Mouse (Mus musculus): ENCODE data around the gene Golga4. TPM values are rescaled to one million over a fixed set of nuclear protein-coding genes. Genes with fewer than 3 reads are reported as not detected.

Gene Golga4
- polyA plus RNA-seq, 1 experiment from 2014 or later, result 51.3 TPM

DNA sequence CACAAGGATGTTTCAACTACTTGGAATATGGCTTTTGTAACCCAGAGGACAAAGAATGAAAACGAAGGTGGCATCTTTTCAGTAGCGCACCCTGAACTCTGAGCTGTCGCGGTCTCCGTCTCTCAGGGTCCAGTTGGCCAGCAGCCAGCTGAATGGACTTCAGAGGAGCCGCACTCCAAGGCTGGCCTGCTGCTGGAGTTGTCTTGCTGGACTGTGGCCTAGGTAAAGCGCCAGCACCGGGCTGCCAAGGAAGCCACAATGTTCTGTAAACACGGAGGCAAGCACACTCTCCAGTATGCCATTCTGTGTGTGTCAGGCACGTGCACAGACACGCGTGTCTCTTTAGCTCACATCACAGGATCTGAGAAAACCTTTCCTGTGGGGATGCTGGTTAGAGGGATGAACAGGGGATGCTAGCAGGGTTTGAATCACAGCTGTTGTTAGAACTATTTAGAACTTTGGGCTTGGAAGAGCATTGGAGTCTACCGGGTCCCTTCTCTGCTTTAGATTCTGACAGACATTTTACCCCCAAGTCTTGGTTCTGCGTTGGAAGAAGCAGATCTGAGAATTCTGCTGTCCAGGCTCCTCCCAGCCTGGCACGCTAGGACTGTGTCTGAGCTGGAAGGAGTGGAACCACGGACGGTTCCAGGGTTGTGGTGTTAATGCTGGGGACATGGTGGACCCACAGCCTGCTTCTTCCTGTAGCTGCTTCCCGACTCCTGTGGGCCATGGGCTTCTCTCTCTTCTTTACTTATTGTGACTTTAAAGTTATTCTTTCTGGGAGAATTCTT is 116.5 kb downstream of the Golga4 start:
- H3K4me2 ChIP-seq, result no peak overlapping the region
- no peak overlapping the region for H3K9ac ChIP-seq
- H3K27ac ChIP-seq, result no peak overlapping the region
- no peak overlapping the region for H3K4me3 ChIP-seq
- 82% methylated on average over 18 of the region's 18 CpGs for WGBS
- no peaks in the 10 kb centered on the region for H3K36me3 ChIP-seq (replicated peaks)
- H3K4me1 ChIP-seq, result 0 out of 2 replicates have a peak, but pooled peaks cover 6% of the 10 kb centered on the region
- no peaks in the 10 kb centered on the region for H3K27me3 ChIP-seq (replicated peaks)
- H3K9me3 ChIP-seq, result no peaks in the 10 kb centered on the region
- ATAC-seq (replicated peaks), result no peak

DNA sequence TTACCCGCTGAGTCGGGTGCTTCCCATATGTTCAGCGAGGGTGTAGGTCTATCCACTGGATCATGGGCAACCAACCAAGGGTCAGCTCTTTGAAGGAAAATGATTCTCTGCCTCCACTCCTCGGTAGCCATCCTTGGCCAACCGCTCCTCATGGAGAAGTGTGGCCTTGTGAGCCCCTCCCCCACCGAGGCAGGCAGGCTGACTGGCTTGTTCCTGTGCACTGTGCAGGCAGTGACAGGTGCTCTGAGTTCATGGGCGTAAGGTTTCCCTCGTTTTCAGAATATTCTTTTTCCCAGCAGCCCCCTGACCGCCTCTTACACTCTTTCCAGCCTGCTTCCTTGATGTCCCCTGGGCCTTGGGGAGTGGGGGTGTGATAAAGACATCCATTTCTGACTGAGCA is 117.4 kb downstream of the Golga4 start:
- Histone ChIP-seq H3K4me2 (no peak overlapping the region), H3K4me1 (0 out of 2 replicates have a peak, but pooled peaks cover 6% of the 10 kb centered on the region), H3K4me3 (no peak overlapping the region), H3K36me3 (replicated peaks) (no peaks in the 10 kb centered on the region), H3K9ac (no peak overlapping the region), H3K9me3 (no peaks in the 10 kb centered on the region), H3K27me3 (replicated peaks) (no peaks in the 10 kb centered on the region), H3K27ac (no peak overlapping the region)
- ATAC-seq (replicated peaks), result no peak
- WGBS, result 76% methylated on average over 9 of the region's 9 CpGs

- WGBS, result 25% methylated on average over 7 of the region's 7 CpGs
- H3K27ac ChIP-seq, result no peak overlapping the region
- H3K4me2 ChIP-seq, result no peak overlapping the region
- 0 out of 2 replicates have a peak, but pooled peaks cover 6% of the 10 kb centered on the region for H3K4me1 ChIP-seq
- H3K9me3 ChIP-seq, result no peaks in the 10 kb centered on the region
- no peak overlapping the region for H3K4me3 ChIP-seq
- H3K27me3 ChIP-seq (replicated peaks), result no peaks in the 10 kb centered on the region
- H3K9ac ChIP-seq, result no peak overlapping the region
- H3K36me3 ChIP-seq (replicated peaks), result no peaks in the 10 kb centered on the region
- ATAC-seq (replicated peaks), result no peak
These were observed 118.1 kb downstream of the Golga4 start for GRCm38 (mm10) chr9:118624146-118624545.

DNA sequence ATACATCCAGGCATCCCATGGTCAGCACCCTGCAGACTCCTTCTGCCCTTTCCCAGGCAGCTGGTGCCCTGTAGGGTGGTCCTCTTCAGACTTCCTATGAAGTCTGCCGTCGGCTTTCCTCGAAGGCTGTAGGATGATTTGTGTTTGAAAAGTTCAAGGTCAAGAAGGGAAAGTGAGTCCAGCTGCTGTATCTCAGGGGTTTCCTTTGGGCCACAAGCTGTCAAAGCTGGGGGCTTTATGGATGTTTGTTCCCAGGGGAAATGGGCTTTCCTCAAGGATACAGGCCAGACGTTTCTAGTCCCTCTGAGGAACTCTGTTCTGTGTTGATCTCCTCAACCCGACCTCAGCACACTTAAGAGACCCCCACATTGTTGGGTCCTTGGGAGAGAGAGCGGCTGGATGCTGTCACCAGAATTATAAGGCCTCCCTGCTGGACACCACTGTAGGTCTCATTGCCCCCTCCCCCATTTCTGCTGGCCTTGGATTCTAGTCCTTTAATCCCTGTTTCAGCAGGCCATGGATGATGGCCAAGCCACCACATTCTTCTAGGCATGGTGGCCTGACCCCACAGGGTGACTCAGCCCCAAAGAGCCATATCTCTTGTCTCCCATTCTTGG is 123.8 kb downstream of the Golga4 start:
- H3K9me3 ChIP-seq, result no peaks in the 10 kb centered on the region
- H3K36me3 ChIP-seq (replicated peaks), result no peaks in the 10 kb centered on the region
- no peak overlapping the region for H3K9ac ChIP-seq
- no peak overlapping the region for H3K4me3 ChIP-seq
- no peaks in the 10 kb centered on the region for H3K4me1 ChIP-seq
- 72% methylated on average over 6 of the region's 6 CpGs for WGBS
- no peak overlapping the region for H3K27ac ChIP-seq
- ATAC-seq (replicated peaks), result no peak
- H3K4me2 ChIP-seq, result no peak overlapping the region
- H3K27me3 ChIP-seq (replicated peaks), result no peaks in the 10 kb centered on the region

Other genes with a start within 250 kb of the Golga4 start
- 1.6 and 3.0 TPM in 2 replicates for gene Eomes, start 28.1 kb upstream of the Golga4 start, polyA plus RNA-seq (2015; fragmentation: Nextera tagmentation; extraction: Ambion mirVana)
- 2.0 and 2.1 TPM in 2 replicates for gene Itga9, start 100.4 kb downstream of the Golga4 start, polyA plus RNA-seq (2015; fragmentation: Nextera tagmentation; extraction: Ambion mirVana)

Data from midbrain, embryonic 15.5 days (tissue).